Mouse (Mus musculus) cerebellum, adult 8-10 months (tissue): ENCODE measurements at regions not wholly inside any gene's neighbourhood (a gene's known extent, or its start where the extent isn't known, plus 50 kb on each side); places are given as distances from the start of the nearest gene placed in this dataset.
"Not testable (repeated sequence)": the region's sequence is repeated elsewhere in the genome, so short reads cannot be mapped to it uniquely, and the experiment has no call there.

Experiments
- DNase-seq: peaks from one replicate; pipeline ENCODE4 v3.0.0; 2022

DNA sequence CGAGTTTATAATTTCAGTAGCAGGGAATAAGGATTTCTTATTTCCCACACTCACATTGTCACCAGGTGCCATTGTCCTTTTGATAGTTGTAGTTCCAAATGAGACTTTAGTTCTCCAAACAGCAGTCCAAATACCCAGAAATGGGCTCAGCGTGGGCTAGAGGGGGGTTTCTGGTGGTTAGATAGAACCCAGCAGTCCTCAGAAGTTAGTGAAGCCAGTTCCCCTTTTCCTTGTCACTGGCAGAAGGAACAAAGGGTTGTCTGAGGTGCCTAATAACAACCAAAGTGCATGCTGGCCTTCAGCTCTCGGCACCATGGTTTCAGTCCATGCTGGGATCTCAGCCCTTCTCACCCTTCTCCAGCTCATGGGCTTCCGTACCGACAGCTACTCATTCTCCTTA is 118.1 kb upstream of the Slc38a2 start:
- no peak for DNase-seq

DNA sequence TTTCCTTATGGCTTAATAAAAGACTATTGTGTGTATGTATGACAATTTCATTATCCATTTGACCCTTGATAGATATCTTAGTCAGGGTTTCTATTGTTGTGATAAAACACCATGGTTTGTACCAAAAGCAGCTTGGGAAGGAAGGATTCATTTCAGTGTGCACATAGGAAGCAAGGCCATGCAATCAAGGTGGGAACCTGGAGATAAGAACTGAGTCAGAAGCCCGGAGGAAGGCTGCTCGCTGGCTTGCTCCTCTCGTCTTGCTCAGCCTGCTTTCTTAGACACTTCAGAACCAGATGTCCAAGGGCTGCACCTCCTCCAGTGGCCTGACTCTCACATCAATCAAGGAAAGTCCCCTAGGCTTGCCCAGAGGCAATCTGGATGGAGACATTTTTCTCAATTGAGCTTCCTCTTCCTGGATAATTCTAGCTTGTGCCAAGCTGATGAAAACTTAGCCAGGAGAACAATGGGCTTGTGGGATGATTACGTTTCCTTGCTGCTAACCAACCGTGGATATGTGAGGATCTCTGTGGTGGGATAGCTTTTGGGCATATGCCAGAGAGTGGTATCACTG is 117.6 kb upstream of the Slc38a2 start:
- DNase-seq: no peak

DNA sequence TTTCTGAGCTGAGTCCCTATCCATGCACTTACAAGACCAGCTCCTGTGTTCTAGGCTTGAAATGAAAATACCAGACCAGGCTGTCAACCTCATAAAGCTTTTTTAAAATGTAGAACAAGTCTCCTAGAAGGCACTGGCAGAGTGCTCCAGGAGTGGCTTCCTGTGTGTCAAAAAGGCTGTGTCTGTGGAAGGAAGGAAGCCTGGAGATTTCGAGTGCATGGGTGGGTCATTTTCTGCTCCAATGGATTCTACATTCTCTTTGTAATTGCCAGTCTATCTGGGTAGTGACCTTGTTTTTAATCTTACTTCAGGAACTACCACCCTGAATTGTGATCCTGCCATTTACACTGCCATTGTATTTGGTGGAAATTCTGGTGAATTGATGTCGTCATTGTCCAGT is 113.9 kb upstream of the Slc38a2 start:
- DNase-seq: no peak

DNA sequence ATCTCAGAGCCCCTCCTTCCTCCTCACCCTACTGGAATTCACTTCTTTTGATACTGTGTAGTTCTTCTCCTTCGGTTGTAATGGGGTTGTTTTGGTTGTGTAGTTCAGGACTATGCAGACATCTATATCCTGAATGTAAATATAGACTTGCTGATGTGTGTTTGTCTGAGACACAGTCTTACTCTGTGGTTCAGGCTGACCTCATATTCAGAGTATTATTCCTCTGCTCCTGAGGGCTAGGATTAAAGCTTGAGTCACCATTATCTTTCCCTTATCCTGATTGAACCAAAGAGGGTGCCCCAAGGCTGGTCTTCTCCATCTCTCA is 103.2 kb upstream of the Slc38a2 start:
- DNase-seq: no peak

DNA sequence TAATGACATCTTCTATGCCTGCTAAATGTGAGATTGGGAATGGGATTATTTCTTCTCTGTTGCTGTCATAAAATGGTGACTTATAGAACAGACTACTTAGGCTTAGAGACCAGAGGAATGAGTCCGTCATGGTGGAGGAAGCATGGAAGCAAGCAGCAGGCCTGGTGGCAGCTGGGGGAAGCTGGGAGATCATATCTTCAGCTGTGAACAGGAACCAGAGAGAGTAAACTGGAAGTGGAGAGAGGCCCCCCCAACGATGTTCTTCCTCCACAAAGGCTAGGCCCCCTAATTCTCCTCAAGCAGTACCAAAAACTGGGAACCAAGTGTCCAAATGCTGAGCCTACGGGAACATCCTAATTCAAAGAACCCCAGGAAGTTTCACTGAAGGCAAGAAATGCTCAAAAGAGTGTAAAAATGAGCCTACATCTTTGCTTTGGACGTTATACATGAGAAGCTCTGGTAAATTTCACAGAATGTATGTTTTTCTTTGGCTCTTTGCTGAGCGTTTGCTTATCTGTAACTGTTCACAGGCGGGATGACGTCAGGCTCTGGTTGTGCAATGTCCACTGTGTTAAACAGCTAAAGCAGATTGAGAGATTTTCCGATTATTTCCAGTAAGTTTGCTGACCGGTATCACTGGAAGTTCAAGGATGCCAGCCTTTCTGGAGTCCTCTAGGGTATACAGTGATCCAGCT is 102.7 kb upstream of the Slc38a2 start:
- DNase-seq: no peak

DNA sequence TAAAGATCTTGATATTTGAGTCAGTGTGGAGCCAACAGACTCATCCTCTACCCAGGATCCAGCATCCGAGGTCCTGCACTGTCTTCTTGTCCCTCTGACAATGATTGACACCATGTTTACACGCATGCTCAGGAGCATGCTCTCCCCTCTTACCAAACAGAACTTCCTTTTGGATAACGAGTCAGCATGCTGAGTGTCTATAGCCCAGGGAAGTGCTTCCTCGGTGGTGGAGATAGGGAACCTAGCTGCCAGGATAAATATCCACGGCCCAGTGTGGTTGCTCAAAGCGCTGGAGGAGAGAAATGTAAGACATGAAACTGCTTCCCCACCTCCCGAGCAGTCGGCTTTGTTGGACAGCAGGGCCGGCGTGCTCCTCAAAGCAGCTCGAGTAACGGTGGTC is 99.7 kb upstream of the Slc38a2 start:
- DNase-seq: no peak

DNA sequence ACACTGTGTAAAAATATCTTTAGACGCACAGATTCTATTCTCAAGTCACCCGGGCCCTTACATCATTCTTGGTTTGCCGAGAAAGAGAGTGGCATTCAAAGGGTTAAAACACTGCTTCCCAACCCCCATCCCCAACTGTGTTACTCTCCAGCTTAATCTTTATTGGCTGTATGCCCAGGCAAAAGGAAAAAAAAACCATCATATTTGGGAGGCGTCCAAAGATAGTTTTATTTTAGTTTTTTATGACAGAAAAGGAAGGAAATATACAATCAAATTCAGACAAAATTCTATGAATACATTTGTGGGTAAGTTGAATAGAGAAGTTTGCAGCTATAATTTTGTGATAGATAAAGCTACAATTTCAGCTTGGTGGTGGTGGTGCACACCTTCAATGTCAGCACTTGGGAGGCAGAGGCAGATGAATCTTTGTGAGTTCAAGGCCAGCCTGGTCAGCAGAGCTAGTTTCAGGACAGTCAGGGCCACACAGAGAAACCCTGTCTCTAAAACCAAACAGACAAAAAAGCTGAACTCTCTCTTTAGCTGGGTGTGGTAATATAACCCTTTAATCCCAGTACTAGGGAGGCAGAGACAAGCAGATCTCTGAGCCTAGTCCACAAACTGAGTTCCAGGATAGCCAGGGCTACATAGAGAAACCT is 98.2 kb upstream of the Slc38a2 start:
- DNase-seq: no peak

DNA sequence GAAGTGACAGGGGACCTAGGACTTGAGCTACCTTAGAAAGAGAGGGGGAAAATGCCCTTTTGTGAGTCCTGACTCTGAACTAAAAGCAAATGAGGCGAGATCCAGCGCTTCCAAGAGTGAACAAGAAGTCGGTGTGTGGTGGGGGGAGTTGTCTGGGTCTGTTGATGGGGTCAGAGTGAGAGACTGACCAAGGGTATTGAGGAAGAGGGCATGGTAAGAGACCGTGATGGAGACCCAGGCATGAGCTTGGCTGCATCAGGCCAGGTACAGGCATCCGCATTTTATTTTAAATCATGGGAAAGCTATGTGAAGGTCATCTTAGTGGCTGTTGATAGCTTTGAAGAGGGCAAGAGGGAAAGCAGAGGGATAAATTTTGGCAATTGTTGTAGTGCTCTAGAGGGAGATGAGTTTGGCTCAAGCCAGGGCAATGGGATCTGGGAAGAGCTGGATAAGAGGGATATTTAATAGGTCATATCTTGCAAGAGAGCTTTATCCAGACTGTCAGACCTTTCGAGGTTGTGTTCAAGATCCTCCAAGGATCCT is 94.7 kb upstream of the Slc38a2 start:
- no peak for DNase-seq

DNA sequence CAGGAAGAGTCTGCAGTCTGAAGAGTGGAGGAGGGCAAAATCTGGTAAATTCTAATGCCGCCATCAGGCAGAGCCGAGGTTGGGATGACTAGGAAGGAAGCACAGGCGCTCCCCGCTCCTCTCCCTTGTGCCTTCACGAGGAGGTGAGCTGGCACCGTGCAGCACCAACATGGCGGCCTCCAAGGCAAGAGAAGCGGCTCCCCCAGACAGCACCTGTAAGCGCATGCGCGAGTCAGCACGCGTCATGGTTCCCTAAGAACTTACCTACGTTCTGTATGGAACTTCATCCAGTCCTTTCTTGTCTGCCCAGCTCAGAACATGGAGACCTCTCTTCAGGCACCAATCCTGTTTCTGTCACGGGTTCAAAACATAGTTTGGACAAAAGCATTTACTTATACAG is 93.7 kb upstream of the Slc38a2 start:
- no peak for DNase-seq

DNA sequence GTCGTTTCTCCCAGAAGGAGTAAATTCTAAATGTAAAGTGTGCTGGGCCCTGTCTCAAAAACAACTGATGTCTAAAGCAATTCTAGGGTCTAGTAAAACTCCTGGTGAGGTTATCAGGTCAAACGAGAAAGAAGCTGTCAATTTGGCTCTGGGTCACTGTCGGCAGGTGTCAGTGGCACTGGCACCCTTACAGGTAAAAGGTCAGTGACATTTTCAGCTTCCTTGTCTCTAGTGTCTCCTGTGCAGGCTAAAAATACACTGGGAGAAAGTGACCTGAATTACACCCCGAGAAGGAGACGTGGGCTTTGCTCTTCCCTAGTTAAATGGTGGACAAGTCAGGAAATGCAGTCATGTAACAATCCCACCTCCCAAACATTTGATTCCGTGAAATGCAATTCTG is 91.8 kb upstream of the Slc38a2 start:
- DNase-seq: no peak

DNA sequence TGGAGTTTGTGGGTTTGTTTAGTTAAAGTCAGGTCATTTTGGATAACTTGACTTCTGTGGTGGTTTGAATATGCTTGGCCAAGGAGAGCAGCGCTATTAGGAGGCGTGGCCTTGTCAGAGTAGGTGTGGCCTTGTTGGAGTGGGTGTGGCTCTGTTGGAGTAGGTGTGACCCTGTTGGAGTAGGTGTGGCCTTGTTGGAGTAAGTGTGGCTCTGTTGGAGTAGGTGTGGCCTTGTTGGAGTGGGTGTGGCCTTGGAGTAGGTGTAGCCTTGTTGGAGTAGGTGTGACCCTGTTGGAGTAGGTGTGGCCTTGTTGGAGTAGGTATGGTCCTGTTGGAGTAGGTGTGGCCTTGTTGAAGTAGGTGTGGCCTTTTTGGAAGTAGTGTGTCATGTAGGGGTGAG is 88.4 kb upstream of the Slc38a2 start:
- not testable (repeated sequence) for DNase-seq

DNA sequence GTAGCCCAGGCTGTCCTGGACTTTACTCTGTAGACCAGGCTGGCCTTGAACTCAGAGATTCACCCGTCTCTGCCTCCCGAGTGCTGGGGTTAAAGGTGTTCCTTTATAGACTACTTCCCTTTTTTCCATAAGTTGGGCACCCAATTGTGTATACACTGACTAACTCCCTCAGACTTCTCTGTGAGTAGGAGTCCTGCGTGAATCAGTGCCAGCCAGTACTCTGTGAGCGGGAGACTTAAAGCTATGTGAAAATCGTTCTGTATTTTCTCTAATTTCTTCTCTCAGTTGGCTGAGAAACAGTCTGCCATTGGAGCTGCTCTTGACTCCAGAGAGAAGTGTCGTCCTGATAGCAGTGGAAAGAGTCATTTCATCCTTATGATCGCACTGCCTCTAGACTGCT is 85.0 kb upstream of the Slc38a2 start:
- DNase-seq: no peak

DNA sequence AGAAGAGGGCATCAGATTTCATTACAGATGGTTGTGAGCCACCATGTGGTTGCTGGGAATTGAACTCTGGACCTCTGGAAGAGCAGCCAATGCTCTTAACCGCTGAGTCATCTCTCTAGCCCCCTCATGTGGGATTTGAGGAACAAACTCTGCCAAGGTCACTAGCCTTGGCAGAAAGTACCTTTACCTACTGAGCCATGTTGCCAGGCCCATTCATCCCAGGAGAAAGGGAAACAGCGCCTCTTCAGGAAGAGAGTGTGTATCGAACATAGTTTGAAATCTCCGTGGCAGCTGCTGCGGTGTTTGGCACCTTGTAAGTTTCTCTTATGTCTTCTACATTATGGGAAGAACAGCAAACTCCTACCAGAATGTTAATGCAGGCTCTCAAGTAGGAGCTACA is 82.0 kb upstream of the Slc38a2 start:
- no peak for DNase-seq

DNA sequence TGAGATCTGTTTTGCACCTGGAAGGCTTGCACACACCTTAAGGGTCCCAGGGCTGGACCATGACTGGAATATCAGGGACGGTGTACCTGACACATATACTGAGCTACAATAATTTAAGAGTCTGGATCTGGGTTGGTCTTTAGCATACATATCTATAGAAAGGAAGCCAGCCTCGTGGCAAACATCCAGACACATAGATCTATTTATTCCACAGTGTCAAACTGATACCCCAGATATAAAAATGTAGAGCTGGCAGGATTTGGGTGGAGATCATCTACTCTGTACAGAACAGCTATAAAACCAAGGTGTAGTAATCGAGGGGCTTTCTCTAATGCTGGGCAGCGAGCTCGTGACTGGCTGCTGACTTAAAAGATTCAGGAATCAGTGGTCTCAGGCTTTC is 81.1 kb upstream of the Slc38a2 start:
- DNase-seq: no peak

DNA sequence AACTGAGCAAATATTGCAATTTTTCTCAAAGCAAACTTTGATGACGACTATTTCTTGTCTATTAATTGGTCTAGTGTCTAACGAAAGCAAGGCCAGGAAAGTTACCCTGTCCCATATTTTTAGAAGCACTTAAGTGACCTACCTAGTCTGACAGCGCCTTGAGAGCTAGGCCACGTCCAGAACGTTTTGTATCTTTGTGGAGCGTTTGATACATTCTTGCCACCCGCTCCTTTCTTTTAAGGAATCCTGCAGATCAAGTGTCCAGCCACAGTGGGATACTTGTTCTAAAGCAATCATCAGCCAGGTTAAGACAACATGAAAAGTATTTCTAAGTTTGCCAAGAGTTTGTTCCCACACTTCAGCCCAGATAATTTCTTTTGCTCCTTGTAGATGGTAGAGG is 79.8 kb upstream of the Slc38a2 start:
- no peak for DNase-seq

DNA sequence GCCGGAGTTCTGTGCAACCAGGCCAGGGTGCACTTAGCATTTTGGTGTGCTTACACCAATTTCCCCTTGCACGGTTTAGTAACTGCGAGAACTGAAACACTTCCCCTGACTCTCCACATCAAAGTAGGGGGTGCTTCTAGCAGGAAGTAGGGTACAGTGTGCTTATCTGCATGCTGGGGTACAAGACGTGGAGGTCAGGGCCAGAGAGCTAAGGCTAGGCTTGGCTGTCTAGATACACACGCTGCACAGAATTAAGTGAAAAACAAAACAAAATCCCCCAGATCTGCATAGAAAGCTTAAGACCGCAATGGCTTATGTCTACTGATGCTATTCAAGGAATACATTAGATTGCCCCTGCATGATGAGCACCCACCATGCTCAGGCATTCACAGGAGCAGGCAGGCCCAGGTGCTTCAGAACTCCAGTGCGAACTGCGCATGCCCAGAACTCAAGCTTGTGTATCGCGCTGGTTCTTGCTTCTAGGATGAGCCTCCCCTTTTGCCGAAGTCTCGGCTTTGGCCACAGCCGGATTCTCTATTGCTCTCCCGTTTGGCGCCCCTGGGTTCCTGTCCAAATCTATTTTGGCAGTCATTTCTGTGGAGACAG is 78.9 kb upstream of the Slc38a2 start:
- no peak for DNase-seq

DNA sequence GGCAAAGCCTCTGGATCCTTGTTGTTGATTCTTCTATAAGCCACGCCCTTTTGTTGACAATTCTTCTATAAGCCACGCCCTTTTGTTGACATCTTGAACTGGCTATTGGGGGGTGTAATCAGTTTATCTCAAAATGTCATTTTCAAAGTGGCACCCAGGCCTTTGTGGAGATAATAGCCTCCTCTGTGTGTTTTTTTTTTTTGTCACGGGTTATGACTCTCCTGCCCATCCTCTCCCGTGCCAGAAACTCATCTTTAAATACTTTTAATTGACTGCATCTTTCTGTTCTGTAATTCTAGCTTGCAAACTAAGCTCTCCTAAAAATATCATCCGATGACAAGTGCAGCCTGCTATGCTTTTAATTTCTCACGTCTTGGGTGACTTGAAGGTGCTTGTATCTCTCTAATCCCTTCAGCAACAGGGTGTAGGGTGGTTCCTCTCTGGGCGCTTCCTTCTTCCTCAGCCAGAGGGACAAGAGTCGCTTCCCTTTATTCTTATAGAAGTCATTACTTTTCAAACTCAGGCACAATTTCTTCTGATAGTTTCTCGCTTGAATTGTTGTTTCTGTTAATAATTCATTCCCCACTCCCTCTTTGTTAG is 77.0 kb upstream of the Slc38a2 start:
- DNase-seq: no peak

DNA sequence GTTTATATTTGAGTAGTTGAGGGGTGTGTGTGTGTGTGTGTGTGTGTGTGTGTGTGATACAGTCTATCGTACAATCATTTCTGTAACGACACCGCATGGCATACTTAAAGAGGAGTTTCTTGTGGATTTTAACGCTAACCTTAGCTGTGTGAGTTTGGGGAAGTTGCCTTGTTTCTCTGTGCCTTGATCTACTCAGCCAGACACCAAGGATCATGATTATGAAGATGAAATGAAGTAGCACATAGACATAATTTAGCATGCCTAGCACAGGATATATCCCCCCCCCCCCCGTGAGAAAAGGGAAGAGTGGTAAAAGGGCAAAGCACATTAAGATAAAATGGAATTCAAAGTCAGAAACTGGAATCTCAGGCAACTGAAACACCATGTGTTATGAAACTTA is 75.6 kb upstream of the Slc38a2 start:
- no peak for DNase-seq

DNA sequence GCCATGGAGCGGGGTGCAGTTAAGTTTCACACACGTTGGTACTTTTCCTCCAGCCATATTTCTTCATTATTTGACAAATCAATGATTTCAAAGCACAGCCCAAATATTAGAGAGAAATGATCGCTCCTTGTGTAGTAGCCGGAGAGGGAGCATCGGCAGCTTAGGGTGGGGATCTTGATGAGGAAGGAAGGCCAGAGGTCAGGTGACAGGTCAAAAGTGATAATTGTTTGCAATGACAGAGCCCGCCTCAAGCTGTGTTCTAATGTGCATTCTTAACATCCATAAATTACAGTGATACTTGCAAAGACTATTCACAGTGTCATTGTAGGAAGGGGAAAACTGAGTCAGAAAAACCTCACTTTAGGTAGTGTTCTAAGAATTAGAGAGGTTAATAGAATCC is 75.1 kb upstream of the Slc38a2 start:
- no peak for DNase-seq

DNA sequence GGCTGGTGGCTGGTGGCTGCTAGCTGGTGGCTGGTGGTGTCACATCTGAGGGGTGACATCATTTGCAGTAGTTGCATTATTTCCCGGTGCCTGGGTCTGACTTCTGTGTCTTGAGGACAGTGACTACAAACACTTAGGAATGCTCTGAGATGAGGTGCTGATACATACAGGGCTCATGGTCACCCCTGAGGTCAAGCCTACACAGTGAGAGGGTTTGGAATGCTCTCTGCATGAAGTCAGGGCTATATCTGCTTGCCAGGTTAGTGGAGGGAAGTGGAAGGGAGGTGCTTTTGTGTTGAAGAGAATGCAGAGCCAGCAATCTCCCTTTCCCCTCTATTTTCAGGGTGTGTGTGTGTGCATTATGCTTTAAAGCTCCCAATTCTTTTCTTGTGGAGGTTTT is 74.1 kb upstream of the Slc38a2 start:
- no peak for DNase-seq

DNA sequence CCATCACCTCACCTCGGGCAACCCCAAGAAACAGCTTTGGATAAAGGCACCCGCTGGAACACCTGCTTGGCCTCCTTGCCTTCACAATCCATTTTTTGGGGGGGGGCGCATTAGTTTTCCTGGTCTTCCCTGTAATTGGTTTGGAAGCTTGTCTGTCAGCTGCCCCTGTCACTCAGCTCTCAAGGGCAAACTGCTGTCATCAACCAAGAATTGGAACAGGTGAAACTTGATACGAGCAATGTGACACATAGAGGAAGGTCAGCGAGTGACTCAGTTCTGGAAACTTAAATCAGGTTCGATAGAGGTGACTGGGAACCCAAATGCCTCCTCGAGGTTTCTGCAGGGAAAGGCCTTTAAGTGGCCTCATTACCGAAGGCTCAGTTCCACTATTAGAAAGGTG is 73.2 kb upstream of the Slc38a2 start:
- DNase-seq: no peak

DNA sequence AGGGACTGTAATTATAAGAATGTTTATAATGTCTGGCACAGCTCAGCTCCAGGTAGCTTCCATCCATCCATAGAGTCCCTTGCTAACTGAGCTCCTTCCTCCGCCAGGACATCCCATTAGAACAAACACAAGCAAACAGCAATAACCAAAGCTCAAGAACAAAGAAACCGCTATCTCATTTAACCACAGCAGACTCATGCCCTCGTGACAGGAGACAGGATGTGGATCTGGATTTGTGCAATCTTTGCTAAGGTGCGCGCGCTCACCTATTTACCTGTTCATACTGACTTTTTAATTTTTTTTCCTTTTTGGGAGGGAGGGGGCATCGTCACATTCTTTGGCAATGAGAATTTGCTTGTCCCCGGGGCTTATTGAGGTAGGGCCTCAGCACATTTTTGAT is 71.3 kb upstream of the Slc38a2 start:
- no peak for DNase-seq

DNA sequence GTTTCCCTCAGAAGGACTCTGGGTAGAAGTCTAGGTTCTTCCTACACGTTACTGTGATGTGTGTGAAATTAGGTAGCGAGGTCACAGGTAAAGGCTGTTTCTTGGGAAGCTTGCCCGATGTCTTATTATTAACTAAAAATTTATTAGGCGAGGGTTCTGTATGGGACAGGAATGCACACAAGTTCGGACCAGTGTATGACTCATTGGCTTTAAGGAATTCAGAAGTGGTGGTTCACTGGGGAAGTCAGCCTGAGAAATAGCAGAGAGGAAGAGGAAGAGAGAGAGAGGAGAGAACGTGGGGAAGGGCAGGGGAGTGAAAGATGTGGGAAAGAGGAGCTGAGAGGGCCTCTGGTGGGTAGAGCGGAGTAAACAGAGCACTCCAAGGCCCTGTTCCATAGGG is 70.8 kb upstream of the Slc38a2 start:
- no peak for DNase-seq

DNA sequence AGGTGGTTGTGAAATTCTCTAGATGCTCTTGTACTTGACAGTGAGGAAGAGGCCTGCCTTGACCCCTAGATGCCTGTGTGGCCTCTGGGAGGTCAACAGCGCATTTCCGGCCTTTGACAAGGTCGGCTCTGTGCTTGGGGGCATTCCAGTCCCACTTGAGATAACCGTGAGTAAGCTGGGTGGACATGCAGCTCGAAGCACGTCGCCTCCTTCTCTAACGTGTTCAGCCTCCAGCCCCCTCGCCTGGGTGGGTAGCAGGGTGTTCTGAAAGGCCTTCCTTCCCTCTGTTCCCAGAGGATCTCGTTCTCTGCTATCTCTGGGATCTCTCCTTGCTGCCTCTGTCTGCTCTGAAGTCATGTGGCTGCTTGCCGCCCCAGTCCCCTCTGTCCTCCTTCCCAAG is 70.2 kb upstream of the Slc38a2 start:
- no peak for DNase-seq
